Mouse (Mus musculus): ENCODE measurements around the gene Gm45062.

DNA sequence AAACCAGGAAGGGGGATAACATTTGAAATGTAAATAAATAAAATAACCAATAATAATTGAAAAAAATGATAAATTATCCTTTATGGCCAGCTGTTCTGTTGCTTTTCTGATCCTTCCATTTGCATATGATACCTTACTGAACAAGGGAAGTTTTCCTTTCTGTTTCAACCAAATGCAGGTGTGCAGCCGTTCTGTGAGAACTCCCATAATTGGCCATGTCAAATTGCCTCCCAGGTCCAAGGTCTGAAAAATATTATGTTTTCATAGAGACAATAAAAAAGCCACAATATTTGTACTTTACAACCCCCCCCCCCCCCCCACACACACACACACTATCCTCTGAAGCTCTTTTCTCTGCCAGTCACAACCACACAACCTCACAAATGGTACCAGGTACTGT, 206.1 kb downstream of the Gm45062 start:
- no peak for TF ChIP-seq CTCF (IDR thresholded peaks at IDR 0.05)
- TF ChIP-seq EP300 (IDR thresholded peaks at IDR 0.05) = no peak
